Mouse (Mus musculus): ENCODE results near the gene Snrpa. TPM values are rescaled to one million over a fixed set of nuclear protein-coding genes. Genes with fewer than 3 reads are reported as not detected.
A peak's percentile ranks its signal among the peaks of the same experiment; 100 is the strongest.

Gene Snrpa
- total and polyA plus RNA-seq, 3 experiments, result 67.1 to 233 (median 123) TPM

DNA sequence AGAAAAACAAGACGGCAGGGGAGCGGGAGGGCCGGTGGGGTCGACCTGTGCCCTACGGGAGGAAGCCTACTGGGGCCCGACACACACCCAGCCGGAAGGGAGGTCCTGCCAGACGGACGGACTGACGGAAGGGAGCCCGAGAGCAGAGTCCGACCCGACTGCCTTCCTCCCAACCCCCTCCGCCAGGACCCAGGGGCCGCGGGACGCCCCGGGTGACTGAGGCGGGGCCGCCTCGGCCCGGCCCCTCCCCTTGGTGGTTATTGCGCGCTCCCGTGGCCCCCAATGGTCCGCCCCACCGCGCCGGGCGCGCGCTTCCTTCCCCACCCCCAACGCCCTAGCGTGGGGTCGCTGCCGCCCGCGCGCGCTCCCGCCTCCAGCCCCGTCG, 29.9 kb downstream of the Snrpa start:
- in situ Hi-C loops (cut with MboI; ENCODE audit: low pct_ligation_motif_present, low pct_unique_long_range_greater_than_20kb, low sequenced_read_pairs), result no loop called here
- H3K4me3 ChIP-seq (replicated peaks in 1 of 3; ENCODE audit: low read depth in 2 of 3, low read length in 2 of 3, poor library complexity in 1 of 3), result peak overlapping the region; percentile 86 to 98 (median 92)
- peaks cover 42% of the 10 kb centered on the region for H3K79me2 ChIP-seq (replicated peaks; ENCODE audit: control insufficient read depth, extremely low read depth, insufficient read depth, poor library complexity, severe bottlenecking)
- peak overlapping the region; percentile 90 for H3K9ac ChIP-seq (ENCODE audit: insufficient read depth, low read depth)
- no peak overlapping the region for H3K4me2 ChIP-seq (ENCODE audit: insufficient read depth, low read depth, poor library complexity, severe bottlenecking)
- H3K36me3 ChIP-seq (replicated peaks in 1 of 2; ENCODE audit: control insufficient read depth in 1 of 2, insufficient read depth in 1 of 2, low read length in 1 of 2), result peaks cover 22 to 58% of the 10 kb centered on the region in 2 experiments
- TF ChIP-seq MYC (IDR thresholded peaks at IDR 0.05; ENCODE audit: low read depth, low read length) (no peak), SMC3 (IDR thresholded peaks at IDR 0.05; ENCODE audit: low read depth, low read length) (peak; percentile 16; the same call in 1 of the 2 replicates), ELF1 (IDR thresholded peaks at IDR 0.05; ENCODE audit: low read depth, low read length) (peak; percentile 75), MXI1 (IDR thresholded peaks at IDR 0.05; ENCODE audit: low read depth, low read length) (no peak), ZNF384 (IDR thresholded peaks at IDR 0.05; ENCODE audit: low read depth, low read length) (no peak), NELFE (IDR thresholded peaks at IDR 0.05; ENCODE audit: low read depth, low read length) (peak; percentile 69), MEF2A (IDR thresholded peaks at IDR 0.05; ENCODE audit: borderline replicate concordance, low read depth, low read length) (peak; percentile 71; the same call in 1 of the 2 replicates), HCFC1 (IDR thresholded peaks at IDR 0.05; ENCODE audit: low read depth, low read length) (peak; percentile 85), RCOR1 (conservative IDR thresholded peaks at IDR 0.05; ENCODE audit: low read depth, low read length) (0 out of 2 replicates have a peak, but pooled peaks have one; percentile 21), ZMIZ1 (IDR thresholded peaks at IDR 0.05; ENCODE audit: low read depth, low read length) (0 out of 2 replicates have a peak, but pooled peaks have one; percentile 24), KAT2A (IDR thresholded peaks at IDR 0.05; ENCODE audit: insufficient replicate concordance, low read length) (0 out of 2 replicates have a peak, but pooled peaks have one; percentile 60), TBP (conservative IDR thresholded peaks at IDR 0.05; ENCODE audit: low read depth, low read length) (peak; percentile 61; the same call in 1 of the 2 replicates), CHD2 (IDR thresholded peaks at IDR 0.05; ENCODE audit: low read length) (peak; percentile 68), MAZ (IDR thresholded peaks at IDR 0.05; ENCODE audit: low read depth, low read length) (peak; percentile 81), NRF1 (IDR thresholded peaks at IDR 0.05; ENCODE audit: low read depth, low read length) (no peak), TCF12 (IDR thresholded peaks at IDR 0.05; ENCODE audit: low read depth, low read length) (peak; percentile 78), BHLHE40 (IDR thresholded peaks at IDR 0.05; ENCODE audit: low read depth, low read length) (0 out of 2 replicates have a peak, but pooled peaks have one; percentile 12), IRF4 (IDR thresholded peaks at IDR 0.05; ENCODE audit: low read depth, low read length) (peak; percentile 66), POLR2A (IDR thresholded peaks at IDR 0.05; ENCODE audit: low read depth, low read length) (peak; percentile 55), UBTF (IDR thresholded peaks at IDR 0.05; ENCODE audit: low read depth, low read length) (peak; percentile 83; the same call in 1 of the 2 replicates), ZC3H11A (IDR thresholded peaks at IDR 0.05; ENCODE audit: low read depth, low read length) (no peak), MAX (IDR thresholded peaks at IDR 0.05; ENCODE audit: low read length) (no peak), E2F4 (IDR thresholded peaks at IDR 0.05; ENCODE audit: insufficient replicate concordance, low read depth, low read length) (no peak)
- no peaks in the 10 kb centered on the region for H3K27me3 ChIP-seq (replicated peaks)
- H3K4me1 ChIP-seq (ENCODE audit: control insufficient read depth in 1 of 2, insufficient read depth in 2 of 2), result peaks cover 34 to 61% of the 10 kb centered on the region in 2 experiments
- dilution Hi-C loops (cut with MboI; ENCODE audit: extremely low pct_ligation_motif_present, extremely low pct_unique_long_range_greater_than_20kb, low sequenced_read_pairs), result no loop called here
- peak; percentile 88 for DNase-seq (ENCODE audit: extremely low read depth)
- H3K9me3 ChIP-seq (replicated peaks; ENCODE audit: low read length), result no peaks in the 10 kb centered on the region
- peak overlapping the region; percentile 98 for H3K27ac ChIP-seq (ENCODE audit: insufficient read depth, low read depth)

Measured in CH12.LX (cell line).